In the genomic region with DNA sequence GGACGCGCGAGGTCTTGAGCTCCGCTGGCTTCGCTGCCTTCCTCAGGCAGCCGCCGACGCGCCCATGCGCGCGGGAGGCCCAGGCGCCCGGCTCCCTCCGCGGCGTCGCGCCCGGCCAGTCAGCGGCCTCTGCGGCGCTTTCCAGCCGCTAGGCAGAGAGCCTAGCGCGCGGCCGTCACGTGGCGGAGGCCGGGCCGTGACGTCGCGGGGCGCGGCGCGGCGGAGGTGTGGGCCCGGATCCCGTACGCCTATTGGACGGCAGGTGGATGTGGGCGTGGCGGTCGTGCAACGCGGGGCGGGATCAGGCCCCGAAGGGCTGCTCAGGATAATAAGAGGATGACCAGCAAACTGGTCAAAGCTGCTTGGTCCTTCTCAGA, we compare ENCODE assay signal across 8 mouse cellular contexts. TPM values are rescaled to one million over a fixed set of nuclear protein-coding genes. Genes with fewer than 3 reads are reported as not detected.
DNase-seq lines count a peak whose midpoint lies in the region; ATAC-seq and TF ChIP-seq lines count a peak whose summit lies in the region.

A gene (minus strand): TSS at position 184 of the 377 bp plus-strand sequence.

- H3K4me2 ChIP-seq in forebrain, embryonic 15.5 days (replicated peaks), result peak within 1 kb of the TSS; percentile 95
- peak within 1 kb of the TSS; percentile 99 for H3K4me2 ChIP-seq in lung, embryonic 14.5 days

- peak; percentile 89 for DNase-seq in ES-CJ7 (ENCODE audit: low read depth, low spot score)
- DNase-seq in cerebellum, adult 11 months, result peak; percentile 98
- DNase-seq in heart, postnatal 25 days (ENCODE audit: low spot score), result peak; percentile 94
- peak; percentile 96 for DNase-seq in layer of hippocampus, adult 2 months (ENCODE audit: low spot score in 2 of 2)
- peak; percentile 98 for DNase-seq in lung, embryonic 14.5 days
- peak; percentile 90 for DNase-seq in thymus, adult 2 months

- peaks cover 15% of the 10 kb centered on the region for H3K4me1 ChIP-seq in forebrain, embryonic 15.5 days
- 0 out of 2 replicates have a peak, but pooled peaks cover 5% of the 10 kb centered on the region for H3K4me1 ChIP-seq in lung, embryonic 14.5 days (ENCODE audit: insufficient read depth)
- H3K4me1 ChIP-seq in olfactory bulb, adult 2 months (ENCODE audit: control insufficient read depth, insufficient read depth, low read length), result peaks cover 15% of the 10 kb centered on the region
- H3K4me1 ChIP-seq in thymus, adult 2 months (replicated peaks; ENCODE audit: control insufficient read depth, insufficient read depth, low read length), result peaks cover 4% of the 10 kb centered on the region

- intact Hi-C loops in heart, postnatal 25 days (cut with DNase I), result no loop called here

- ATAC-seq in forebrain, embryonic 15.5 days (replicated peaks), result peak; percentile 99
- peak; percentile 97 for ATAC-seq in lung, embryonic 14.5 days (ENCODE audit: insufficient read depth)

- H3K9ac ChIP-seq in forebrain, embryonic 15.5 days (replicated peaks), result peak within 1 kb of the TSS; percentile 79
- H3K9ac ChIP-seq in lung, embryonic 14.5 days, result peak within 1 kb of the TSS; percentile 79

- WGBS in forebrain, embryonic 15.5 days, result under 1% methylated on average over 51 of the region's 51 CpGs
- under 1% methylated on average over 51 of the region's 51 CpGs for WGBS in lung, embryonic 14.5 days
- WGBS in olfactory bulb, adult 2 months, result under 1% methylated on average over 51 of the region's 51 CpGs
- under 1% methylated on average over 51 of the region's 51 CpGs for WGBS in thymus, adult 2 months

- peak within 1 kb of the TSS; percentile 76 for H3K27ac ChIP-seq in forebrain, embryonic 15.5 days (replicated peaks)
- peak within 1 kb of the TSS; percentile 96 for H3K27ac ChIP-seq in layer of hippocampus, adult 2 months
- peak within 1 kb of the TSS; percentile 54; the same call in 1 of the 2 replicates for H3K27ac ChIP-seq in lung, embryonic 14.5 days (ENCODE audit: low read depth)
- H3K27ac ChIP-seq in olfactory bulb, adult 2 months (ENCODE audit: insufficient read depth, low read depth, low read length), result peak within 1 kb of the TSS; percentile 78
- H3K27ac ChIP-seq in thymus, adult 2 months (ENCODE audit: control insufficient read depth, insufficient read depth, low read length), result no peak within 1 kb of the TSS

- peak; percentile 99 for TF ChIP-seq POLR2A in olfactory bulb, adult 2 months (IDR thresholded peaks at IDR 0.05; ENCODE audit: insufficient read depth, low read depth, low read length)
- TF ChIP-seq POLR2A in thymus, adult 2 months (IDR thresholded peaks at IDR 0.05; ENCODE audit: control insufficient read depth, extremely low read depth, insufficient read depth, low read length, poor library complexity), result peak; percentile 83

- no peaks in the 10 kb centered on the region for H3K9me3 ChIP-seq in forebrain, embryonic 15.5 days
- H3K9me3 ChIP-seq in lung, embryonic 14.5 days (ENCODE audit: low read depth, low read length), result no peaks in the 10 kb centered on the region

- H3K36me3 ChIP-seq in forebrain, embryonic 15.5 days, result no peaks in the 10 kb centered on the region
- H3K36me3 ChIP-seq in lung, embryonic 14.5 days (ENCODE audit: insufficient read depth), result no peaks in the 10 kb centered on the region
- H3K36me3 ChIP-seq in thymus, adult 2 months (ENCODE audit: control insufficient read depth, insufficient read depth, low read length), result no peaks in the 10 kb centered on the region

- peak within 1 kb of the TSS; percentile 81 for H3K4me3 ChIP-seq in forebrain, embryonic 15.5 days
- H3K4me3 ChIP-seq in layer of hippocampus, adult 2 months, result peak within 1 kb of the TSS; percentile 76
- peak within 1 kb of the TSS; percentile 74 for H3K4me3 ChIP-seq in lung, embryonic 14.5 days (ENCODE audit: low read depth, low read length)
- H3K4me3 ChIP-seq in olfactory bulb, adult 2 months (ENCODE audit: insufficient read depth, low read depth, low read length), result peak within 1 kb of the TSS; percentile 98
- peak within 1 kb of the TSS; percentile 49 for H3K4me3 ChIP-seq in thymus, adult 2 months (ENCODE audit: control insufficient read depth, insufficient read depth, low read length)

- peaks cover 20% of the 10 kb centered on the region for H3K27me3 ChIP-seq in forebrain, embryonic 15.5 days
- H3K27me3 ChIP-seq in lung, embryonic 14.5 days (ENCODE audit: insufficient read depth, low read length), result no peaks in the 10 kb centered on the region
- H3K27me3 ChIP-seq in thymus, adult 2 months (ENCODE audit: control insufficient read depth, insufficient read depth, low read length), result 0 out of 2 replicates have a peak, but pooled peaks cover 2% of the 10 kb centered on the region

- no peak for TF ChIP-seq CTCF in layer of hippocampus, adult 2 months (conservative IDR thresholded peaks at IDR 0.05)
- TF ChIP-seq CTCF in lung, embryonic 14.5 days (IDR thresholded peaks at IDR 0.05; ENCODE audit: low read depth), result no peak
- TF ChIP-seq CTCF in olfactory bulb, adult 2 months (IDR thresholded peaks at IDR 0.05; ENCODE audit: insufficient read depth, low read depth, low read length), result no peak
- peak; percentile 73; the same call in 1 of the 2 replicates for TF ChIP-seq CTCF in thymus, adult 2 months (IDR thresholded peaks at IDR 0.05; ENCODE audit: borderline replicate concordance, control insufficient read depth, extremely low read depth, insufficient read depth, low read length, poor library complexity)

RNA-seq across cellular contexts. Expression of the gene that starts here (rescaled TPM):
- 21.8 and 22.6 TPM in 2 replicates for polyA plus RNA-seq in forebrain, embryonic 15.5 days (2015; fragmentation: Nextera tagmentation; extraction: Ambion mirVana)
- 10 to 100 TPM; 22.5 to 30.5 TPM for total RNA-seq in heart, postnatal 25 days (2021)
- total RNA-seq in layer of hippocampus, adult 2 months (2021), result 10 to 100 TPM; 35.6 to 35.8 TPM
- 8.7 and 9.6 TPM in 2 replicates for polyA plus RNA-seq in lung, embryonic 14.5 days (2014; fragmentation: Nextera tagmentation; extraction: Ambion mirVana)
- not detected in 2 replicates for polyA plus RNA-seq in olfactory bulb, adult 2 months (2012; ENCODE audit: insufficient read depth, insufficient read length, low replicate concordance, missing spikeins)
- 7.2 and 7.3 TPM in 2 replicates for polyA plus RNA-seq in thymus, adult 2 months (2012; rRNA removed)
